In the genomic region with DNA sequence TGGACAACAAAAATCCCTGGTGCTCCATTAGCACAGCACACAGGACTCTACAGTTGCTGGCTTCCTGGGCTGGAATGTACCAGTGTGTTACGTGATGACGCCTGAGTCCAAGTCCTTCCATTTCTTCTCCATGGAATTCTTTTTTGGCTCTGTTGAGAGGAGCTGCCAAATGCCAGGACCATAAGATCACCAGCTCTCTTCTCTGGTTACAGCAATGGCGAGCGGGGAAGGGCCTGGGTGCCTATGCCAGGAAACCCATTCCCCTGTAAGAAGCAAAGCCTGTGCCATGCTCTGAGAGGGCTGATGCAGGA, we compare ENCODE assay signal across 12 mouse cellular contexts.
DNase-seq lines count a peak whose midpoint lies in the region; ATAC-seq and TF ChIP-seq lines count a peak whose summit lies in the region.
"Had no signal": no experiment of that assay in that cellular context is flagged by ENCODE, and none has a peak within 500 bp of the region (broad histone marks: within the 10 kb centered on the region; RNA-seq: fewer than 3 reads in every experiment).

No protein-coding gene starts in this region.

- no peak for TF ChIP-seq CTCF in midbrain, postnatal 0 days (IDR thresholded peaks at IDR 0.05)

- H3K36me3 ChIP-seq in heart, embryonic 10.5 days = peaks cover 40% of the 10 kb centered on the region
- peaks cover 37% of the 10 kb centered on the region for H3K36me3 ChIP-seq in midbrain, embryonic 10.5 days
- no peaks in the 10 kb centered on the region for H3K36me3 ChIP-seq in midbrain, postnatal 0 days (ENCODE audit: insufficient read depth, low read length)
- H3K36me3 ChIP-seq in stomach, embryonic 16.5 days (ENCODE audit: control insufficient read depth, insufficient read depth, low read length) = no peaks in the 10 kb centered on the region

- H3K4me1 ChIP-seq in heart, embryonic 10.5 days = peaks cover 27% of the 10 kb centered on the region
- H3K4me1 ChIP-seq in midbrain, embryonic 10.5 days = peaks cover 25% of the 10 kb centered on the region
- H3K4me1 ChIP-seq in midbrain, postnatal 0 days (ENCODE audit: insufficient read depth, low read length) = no peaks in the 10 kb centered on the region
- peaks cover 9% of the 10 kb centered on the region; the same call in 1 of the 2 replicates for H3K4me1 ChIP-seq in stomach, embryonic 16.5 days (ENCODE audit: control insufficient read depth, insufficient read depth, low read length)

- WGBS in heart, embryonic 10.5 days = 51% methylated on average over 4 of the region's 4 CpGs
- WGBS in midbrain, embryonic 10.5 days = 93% methylated on average over 4 of the region's 4 CpGs
- 91% methylated on average over 4 of the region's 4 CpGs for WGBS in midbrain, postnatal 0 days
- WGBS in stomach, embryonic 16.5 days = 59% methylated on average over 4 of the region's 4 CpGs

- no peak overlapping the region for H3K4me2 ChIP-seq in midbrain, postnatal 0 days (ENCODE audit: low read depth, low read length, poor library complexity, severe bottlenecking)
- H3K4me2 ChIP-seq in stomach, embryonic 16.5 days (ENCODE audit: low read depth, low read length) = no peak overlapping the region
- H3K4me2 ChIP-seq: forebrain, embryonic 13.5 days had no signal

- intact Hi-C loops in heart, postnatal 25 days (cut with DNase I) = no loop called here
- intact Hi-C loops in heart, postnatal 10 days (cut with DNase I) = no loop called here

- no peak for DNase-seq in heart, embryonic 10.5 days (ENCODE audit: low spot score)
- DNase-seq in heart, postnatal 25 days (ENCODE audit: low spot score) = no peak
- DNase-seq in midbrain, embryonic 10.5 days (ENCODE audit: low spot score) = no peak
- DNase-seq in midbrain, postnatal 0 days (ENCODE audit: low spot score) = no peak
- DNase-seq in heart, postnatal 10 days = peak; percentile 50
- DNase-seq: cerebellum, postnatal 36 days; kidney, adult 8-10 months; thymus, adult 18-20 months had no signal

- peak overlapping the region; percentile 53 for H3K27ac ChIP-seq in heart, embryonic 10.5 days
- 0 out of 2 replicates have a peak overlapping the region, but pooled peaks have one; percentile 61 for H3K27ac ChIP-seq in midbrain, embryonic 10.5 days (replicated peaks)
- no peak overlapping the region for H3K27ac ChIP-seq in midbrain, postnatal 0 days (ENCODE audit: low read depth, low read length)
- peak overlapping the region; percentile 69 for H3K27ac ChIP-seq in stomach, embryonic 16.5 days (ENCODE audit: low read length)
- H3K27ac ChIP-seq: forebrain, embryonic 13.5 days had no signal

- no peak for ATAC-seq in midbrain, postnatal 0 days (ENCODE audit: low FRiP score)
- ATAC-seq in stomach, embryonic 16.5 days (ENCODE audit: insufficient read depth, low FRiP score) = 0 out of 2 replicates have a peak, but pooled peaks have one; percentile 22
- ATAC-seq in activated CD4-positive, CD25-positive, alpha-beta regulatory T cell, adult 4 months = no peak
- ATAC-seq in erythroid progenitor cell, adult 5-6 weeks (replicated peaks; ENCODE audit: low FRiP score, poor library complexity, severe bottlenecking) = no peak
- ATAC-seq: forebrain, embryonic 13.5 days had no signal

- H3K27me3 ChIP-seq in heart, embryonic 10.5 days (ENCODE audit: insufficient read depth, poor library complexity, severe bottlenecking) = no peaks in the 10 kb centered on the region
- H3K27me3 ChIP-seq in midbrain, embryonic 10.5 days (ENCODE audit: low read depth, poor library complexity, severe bottlenecking) = no peaks in the 10 kb centered on the region
- H3K27me3 ChIP-seq in midbrain, postnatal 0 days (ENCODE audit: insufficient read depth, low read length) = no peaks in the 10 kb centered on the region
- H3K27me3 ChIP-seq in stomach, embryonic 16.5 days (ENCODE audit: control insufficient read depth, insufficient read depth, low read length) = no peaks in the 10 kb centered on the region
- H3K27me3 ChIP-seq: forebrain, embryonic 13.5 days had no signal

- H3K4me3 ChIP-seq in heart, embryonic 10.5 days = no peak overlapping the region
- H3K4me3 ChIP-seq in midbrain, embryonic 10.5 days = no peak overlapping the region
- no peak overlapping the region for H3K4me3 ChIP-seq in midbrain, postnatal 0 days (ENCODE audit: low read depth, low read length)
- H3K4me3 ChIP-seq in stomach, embryonic 16.5 days (replicated peaks; ENCODE audit: low read length) = no peak overlapping the region
- H3K4me3 ChIP-seq: forebrain, embryonic 13.5 days had no signal

- H3K9ac ChIP-seq in midbrain, postnatal 0 days (replicated peaks; ENCODE audit: low read length, poor library complexity, severe bottlenecking) = no peak overlapping the region
- 0 out of 2 replicates have a peak overlapping the region, but pooled peaks have one; percentile 2 for H3K9ac ChIP-seq in stomach, embryonic 16.5 days (ENCODE audit: low read length)
- H3K9ac ChIP-seq: forebrain, embryonic 13.5 days had no signal

- H3K9me3 ChIP-seq in heart, embryonic 10.5 days = peaks cover under 1% of the 10 kb centered on the region; the same call in 1 of the 2 replicates
- peaks cover 11% of the 10 kb centered on the region for H3K9me3 ChIP-seq in midbrain, embryonic 10.5 days (replicated peaks)
- H3K9me3 ChIP-seq in midbrain, postnatal 0 days (ENCODE audit: low read length) = no peaks in the 10 kb centered on the region
- H3K9me3 ChIP-seq in stomach, embryonic 16.5 days (replicated peaks; ENCODE audit: control insufficient read depth, low read length) = peaks cover 7% of the 10 kb centered on the region; the same call in 1 of the 2 replicates

Comparison
In these comparisons a context has a peak if more than half of its experiments do, and no peak if none do; other contexts are left out.
1. DNase-seq: peak in heart, postnatal 10 days (2 of 2); none in heart, embryonic 10.5 days (single experiment), heart, postnatal 25 days (single experiment), midbrain, embryonic 10.5 days (single experiment) and midbrain, postnatal 0 days (single experiment).